Mouse (Mus musculus) MEL (cell line): ENCODE results near the gene Gldc. TPM values are rescaled to one million over a fixed set of nuclear protein-coding genes. Genes with fewer than 3 reads are reported as not detected.
"Not testable (repeated sequence)": the region's sequence is repeated elsewhere in the genome, so short reads cannot be mapped to it uniquely, and the experiment has no call there.

ENCODE experiments used
- DNase-seq: peaks from one replicate; pipeline ENCODE4 v3.0.0; 2011; ENCODE audit warnings: low read depth, low spot score
- H3K27ac ChIP-seq: 2 replicates; pipeline ENCODE4 v1.5.1; 2012; ENCODE audit warnings: low read depth, mild to moderate bottlenecking, control low read depth, low read length, moderate library complexity; ENCODE audit not compliant: control insufficient read depth
- H3K27me3 ChIP-seq, 2 experiments: fragments of 150-350 bp in 1 of 2; sonication (generic) in 1 of 2; 2 replicates each; pipeline ENCODE4 v1.6.1; 2012; ENCODE audit warnings: low read length in 2 of 2, mild to moderate bottlenecking in 2 of 2, improper control_type of control experiment in 1 of 2, moderate library complexity in 1 of 2; ENCODE audit not compliant: insufficient read depth in 2 of 2, control insufficient read depth in 1 of 2
- H3K36me3 ChIP-seq, 2 experiments: 2 replicates each; pipeline ENCODE4 v1.6.1; 2012 to 2014; ENCODE audit warnings: low read length in 2 of 2, improper control_type of control experiment in 1 of 2, inconsistent platforms in 1 of 2, mild to moderate bottlenecking in 1 of 2; ENCODE audit not compliant: insufficient read depth in 2 of 2, control insufficient read depth in 1 of 2
- H3K4me1 ChIP-seq, 2 experiments: fragments of 150-350 bp in 1 of 2; sonication (generic) in 1 of 2; 2 replicates each; pipeline ENCODE4 v1.6.1; 2012; ENCODE audit warnings: low read length in 2 of 2, improper control_type of control experiment in 1 of 2, mild to moderate bottlenecking in 1 of 2; ENCODE audit not compliant: insufficient read depth in 2 of 2, control insufficient read depth in 1 of 2
- H3K4me3 ChIP-seq, 2 experiments: fragments of 150-350 bp in 1 of 2; sonication (generic) in 1 of 2; 2 replicates each; pipeline ENCODE4 v1.5.1; 2012; ENCODE audit warnings: low read depth in 2 of 2, low read length in 2 of 2, mild to moderate bottlenecking in 2 of 2, moderate library complexity in 2 of 2, control low read depth in 1 of 2, improper control_type of control experiment in 1 of 2; ENCODE audit not compliant: control insufficient read depth in 1 of 2, insufficient read depth in 1 of 2
- H3K79me2 ChIP-seq: 2 replicates; pipeline ENCODE4 v1.6.1; 2012; ENCODE audit warnings: mild to moderate bottlenecking, low read length, moderate library complexity; ENCODE audit not compliant: control insufficient read depth, poor library complexity, insufficient read depth
- H3K9ac ChIP-seq: 2 replicates; pipeline ENCODE4 v1.6.1; 2012; ENCODE audit warnings: low read depth, mild to moderate bottlenecking, control low read depth, low read length, moderate library complexity; ENCODE audit not compliant: control insufficient read depth, poor library complexity, severe bottlenecking
- H3K9me3 ChIP-seq: fragments of 150-350 bp; sonication (generic); replicated peaks from 2 replicates; pipeline ENCODE4 v1.6.1; 2012; ENCODE audit warnings: mild to moderate bottlenecking, low read length, improper control_type of control experiment, moderate library complexity; ENCODE audit not compliant: insufficient read depth
- E2F4 ChIP-seq: IDR thresholded peaks from 2 replicates; pipeline ENCODE4 v1.6.1; 2011; ENCODE audit warnings: low read depth, low read length, improper control_type of control experiment, borderline replicate concordance
- ETS1 ChIP-seq: IDR thresholded peaks from 2 replicates; pipeline ENCODE4 v1.6.1; 2012; ENCODE audit warnings: low read depth, mild to moderate bottlenecking, inconsistent platforms, low read length, improper control_type of control experiment, moderate library complexity
- MAZ ChIP-seq: IDR thresholded peaks from 2 replicates; pipeline ENCODE4 v1.6.1; 2012; ENCODE audit warnings: low read depth, mild to moderate bottlenecking, inconsistent platforms, low read length, improper control_type of control experiment
- MXI1 ChIP-seq: IDR thresholded peaks from 2 replicates; pipeline ENCODE4 v1.6.1; 2011; ENCODE audit warnings: mild to moderate bottlenecking, low read depth, low read length, improper control_type of control experiment
- NRF1 ChIP-seq: IDR thresholded peaks from 2 replicates; pipeline ENCODE4 v1.6.1; 2014; ENCODE audit warnings: low read depth, mild to moderate bottlenecking, inconsistent platforms, low read length, improper control_type of control experiment, moderate library complexity; ENCODE audit not compliant: poor library complexity, insufficient read depth, severe bottlenecking
- RCOR1 ChIP-seq: IDR thresholded peaks from 2 replicates; pipeline ENCODE4 v1.6.1; 2012; ENCODE audit warnings: low read depth, mild to moderate bottlenecking, inconsistent platforms, low read length, improper control_type of control experiment
- SIN3A ChIP-seq: IDR thresholded peaks from 2 replicates; pipeline ENCODE4 v1.6.1; 2012; ENCODE audit warnings: low read length, improper control_type of control experiment, inconsistent platforms
- TCF12 ChIP-seq: IDR thresholded peaks from 2 replicates; pipeline ENCODE4 v1.6.1; 2014; ENCODE audit warnings: low read depth, mild to moderate bottlenecking, inconsistent platforms, low read length, improper control_type of control experiment, moderate library complexity
- ZC3H11A ChIP-seq: IDR thresholded peaks from 2 replicates; pipeline ENCODE4 v1.6.1; 2012; ENCODE audit warnings: low read depth, mild to moderate bottlenecking, inconsistent platforms, low read length, improper control_type of control experiment
- ZNF384 ChIP-seq: IDR thresholded peaks from 2 replicates; pipeline ENCODE4 v1.6.1; 2012; ENCODE audit warnings: low read depth, mild to moderate bottlenecking, inconsistent platforms, low read length, improper control_type of control experiment
- polyA plus RNA-seq, 2 experiments: library from polyadenylated mRNA; stranded (reverse) in 1 of 2; unstranded in 1 of 2; fragments of >175 nt in 1 of 2; fragments of >200 nt in 1 of 2; gene quantifications; 2 replicates each; pipeline versions ENCODE4 v1.2.1 to v1.2.4; 2012; ENCODE audit warnings: low replicate concordance in 2 of 2, low read depth in 1 of 2; ENCODE audit not compliant: insufficient read length in 2 of 2, insufficient read depth in 1 of 2, missing spikeins in 1 of 2
- total RNA-seq: library from RNA; depleted of rRNA; stranded (reverse); fragments of 300-350 nt; gene quantifications from 2 replicates; pipeline ENCODE4 v1.2.3, GENCODE M21; 2012

Gene Gldc
- total and polyA plus RNA-seq, 3 experiments: 0.04 to 1.2 TPM; not detected in 1

DNA sequence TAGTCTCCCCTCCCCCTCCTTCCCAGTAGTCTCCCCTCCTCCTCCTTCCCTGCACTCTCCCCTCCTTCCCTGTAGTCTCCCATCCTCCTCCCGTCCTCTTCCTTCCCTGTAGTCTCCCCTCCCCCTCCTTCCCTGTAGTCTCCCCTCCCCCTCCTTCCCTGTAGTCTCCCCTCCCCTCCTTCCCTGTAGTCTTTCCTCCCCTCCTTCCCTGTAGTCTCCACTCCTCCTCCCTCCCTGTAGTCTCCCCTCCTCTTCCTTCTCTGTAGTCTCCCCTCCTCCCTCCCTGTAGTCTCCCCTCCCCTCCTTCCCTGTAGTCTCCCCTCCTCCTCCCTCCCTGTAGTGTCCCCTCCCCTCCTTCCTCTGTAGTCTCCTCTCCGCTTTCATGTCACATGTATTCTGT, 38.8 kb upstream of the Gldc start:
- no peak overlapping the region for H3K9ac ChIP-seq
- no peaks in the 10 kb centered on the region for H3K27me3 ChIP-seq
- DNase-seq: no peak
- TF ChIP-seq RCOR1 (no peak), TCF12 (no peak), NRF1 (no peak), MAZ (no peak), ETS1 (no peak), ZC3H11A (no peak)
- TF ChIP-seq, all 39 proteins: peak for 0
- H3K9me3 ChIP-seq: no peaks in the 10 kb centered on the region
- H3K27ac ChIP-seq: no peak overlapping the region
- H3K36me3 ChIP-seq: no peaks in the 10 kb centered on the region
- H3K4me3 ChIP-seq: no peak overlapping the region
- no peaks in the 10 kb centered on the region for H3K4me1 ChIP-seq
- H3K79me2 ChIP-seq: no peaks in the 10 kb centered on the region

DNA sequence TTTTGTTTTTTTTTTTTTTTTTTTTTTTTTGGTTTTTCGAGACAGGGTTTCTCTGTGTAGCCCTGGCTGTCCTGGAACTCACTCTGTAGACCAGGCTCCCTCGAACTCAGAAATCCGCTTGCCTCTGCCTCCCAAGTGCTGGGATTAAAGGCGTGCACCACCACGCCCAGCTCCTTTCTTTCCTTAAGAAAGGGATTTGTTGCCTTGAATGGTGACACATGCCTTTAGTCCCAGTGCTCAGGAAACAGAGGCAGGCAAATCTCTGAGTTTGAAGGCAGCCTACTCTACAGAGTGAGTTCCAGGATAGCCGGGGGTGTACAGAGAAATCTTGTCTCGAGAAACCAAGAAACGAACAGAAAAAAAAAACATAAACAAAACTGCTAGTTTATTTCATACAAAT, 33.8 kb upstream of the Gldc start:
- not testable (repeated sequence) for H3K27me3 ChIP-seq, DNase-seq, H3K4me3 ChIP-seq, H3K9ac ChIP-seq, H3K79me2 ChIP-seq, H3K4me1 ChIP-seq, H3K36me3 ChIP-seq, H3K9me3 ChIP-seq, H3K27ac ChIP-seq

- H3K27me3 ChIP-seq: no peaks in the 10 kb centered on the region
- DNase-seq: no peak
- no peak overlapping the region for H3K9ac ChIP-seq
- H3K4me1 ChIP-seq: no peaks in the 10 kb centered on the region
- H3K9me3 ChIP-seq: no peaks in the 10 kb centered on the region
- TF ChIP-seq ZNF384: no peak
- TF ChIP-seq, all 39 proteins: peak for 0
- Histone ChIP-seq H3K79me2 (no peaks in the 10 kb centered on the region), H3K4me3 (no peak overlapping the region), H3K36me3 (no peaks in the 10 kb centered on the region), H3K27ac (no peak overlapping the region)
These were observed 31.8 kb upstream of the Gldc start for GRCm38 (mm10) chr19:30206981-30207380.

GRCm38 (mm10) chr19:30205874-30206273, 30.6 kb upstream of the Gldc start:
- TF ChIP-seq E2F4 (no peak), MAZ (no peak), SIN3A (no peak), MXI1 (no peak)
- H3K27ac ChIP-seq: no peak overlapping the region
- H3K36me3 ChIP-seq: no peaks in the 10 kb centered on the region
- no peaks in the 10 kb centered on the region for H3K9me3 ChIP-seq
- H3K4me3 ChIP-seq: no peak overlapping the region
- no peaks in the 10 kb centered on the region for H3K79me2 ChIP-seq
- no peak overlapping the region for H3K9ac ChIP-seq
- DNase-seq: no peak
- H3K4me1 ChIP-seq: no peaks in the 10 kb centered on the region
- H3K27me3 ChIP-seq: no peaks in the 10 kb centered on the region
